Mouse (Mus musculus) neural tube, postnatal 0 days (tissue): ENCODE data around the gene Tspan17. TPM values are rescaled to one million over a fixed set of nuclear protein-coding genes. Genes with fewer than 3 reads are reported as not detected.

ENCODE experiments used
- polyA plus RNA-seq: library from polyadenylated mRNA; unstranded; fragments of >200 nt; fragmentation: Nextera tagmentation; extraction: Ambion mirVana; gene quantifications from 2 replicates; pipeline ENCODE4 v1.2.1, GENCODE M21; 2015

The Tspan17 gene
- polyA plus RNA-seq: 184 and 193 TPM in 2 replicates

DNA sequence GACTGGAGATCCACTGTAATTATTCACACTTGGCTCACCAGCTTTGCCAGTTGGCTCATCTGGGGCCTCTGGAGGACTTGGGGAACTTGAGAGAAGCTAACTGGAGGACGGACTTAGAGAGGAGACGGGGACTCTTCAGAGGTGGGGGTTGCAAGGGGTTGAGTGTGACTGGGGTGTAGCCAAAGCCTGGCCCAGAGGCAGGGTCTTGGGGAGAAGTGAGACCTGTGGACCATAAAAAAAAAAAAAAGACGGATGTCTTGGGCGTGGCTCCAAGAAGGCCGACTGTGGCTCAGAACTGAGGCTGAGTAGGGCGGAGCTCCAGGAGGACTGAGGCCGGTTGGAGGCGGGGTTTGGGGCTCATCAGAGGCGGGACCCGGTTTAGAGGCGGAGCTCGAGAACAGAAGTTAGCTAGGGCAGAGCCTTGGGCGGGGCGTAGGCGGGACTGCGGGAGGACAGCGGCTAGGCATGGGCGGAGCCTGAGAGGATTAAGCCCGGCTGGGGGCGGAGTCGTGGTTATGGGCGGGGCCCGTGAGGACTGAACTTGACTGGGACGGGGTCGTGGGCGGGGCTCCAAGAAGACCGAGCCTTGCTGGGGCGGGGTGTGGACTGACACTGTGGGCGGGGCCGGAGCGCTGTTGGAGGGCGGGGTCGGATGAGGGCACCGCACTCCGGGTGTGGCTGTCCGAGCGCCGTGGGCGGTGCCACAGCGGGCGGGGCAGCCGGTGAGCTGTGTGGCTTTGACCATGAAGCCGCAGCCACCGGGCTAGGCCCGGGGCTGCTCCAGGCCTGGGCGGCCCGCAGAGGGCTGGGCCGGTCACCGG, at the start of gene Tspan17:
Tspan17 (plus strand) TSS at position 638 of the 821 bp plus-strand sequence.

DNA sequence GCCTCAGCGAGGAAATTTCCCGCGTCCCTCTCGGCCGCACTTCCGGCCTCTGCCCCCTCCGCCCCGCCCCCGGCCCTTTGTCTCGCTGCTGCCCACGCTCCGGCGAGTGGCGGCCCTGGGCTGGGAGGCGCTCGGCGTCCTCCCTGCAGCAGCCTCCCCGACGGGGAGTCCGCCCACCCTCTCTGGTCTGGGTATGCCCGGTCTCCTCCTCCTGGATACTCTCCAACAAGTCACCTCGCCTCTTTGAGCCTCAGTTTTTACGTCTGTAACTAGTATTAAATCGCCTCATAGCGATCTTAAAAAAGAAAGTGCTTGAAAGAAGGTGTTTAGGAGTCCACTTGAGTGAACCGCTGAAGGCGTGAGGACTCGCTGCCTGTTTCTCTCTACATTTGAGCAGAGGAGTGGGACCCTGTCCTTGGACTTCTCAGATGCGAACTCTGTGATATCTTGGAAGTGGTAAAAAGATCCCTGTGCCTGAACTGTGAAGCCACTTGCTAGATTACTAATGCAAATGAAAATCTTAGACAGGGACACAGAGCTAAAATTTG, 39.2 kb upstream of the Tspan17 start, which contains the start of gene Gprin1:
Gprin1 (minus strand) TSS at position 11 of the 548 bp plus-strand sequence.

DNA sequence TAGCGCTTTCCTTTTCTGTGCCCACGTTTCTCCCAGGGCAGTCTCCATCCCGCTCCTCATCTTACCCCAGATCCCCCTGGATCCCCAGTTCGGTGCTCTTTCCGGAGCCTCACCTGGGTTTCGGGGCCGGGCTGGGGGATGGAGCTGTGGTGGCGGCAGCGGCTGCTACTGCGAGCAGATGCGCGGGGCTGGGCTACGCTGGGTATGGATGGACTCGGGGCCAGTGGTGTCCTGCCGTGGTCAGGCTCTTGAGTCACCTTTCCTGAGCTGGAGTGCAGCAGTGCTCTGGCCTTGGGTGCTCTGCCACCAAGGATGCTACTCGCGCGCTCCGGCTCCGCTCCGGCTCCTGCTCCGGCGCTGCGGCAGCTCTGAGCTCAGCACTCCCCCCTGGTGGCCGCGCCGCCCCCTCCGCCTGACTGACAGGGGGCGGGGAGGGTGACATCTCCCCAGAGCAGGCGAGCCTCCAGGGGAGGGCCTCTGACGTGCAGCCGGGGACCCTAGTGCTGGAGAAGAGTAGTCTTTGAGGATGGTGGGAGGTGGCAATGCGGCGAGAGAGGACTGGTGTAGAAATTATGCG, 22.9 kb upstream of the Tspan17 start, which contains the start of gene Sncb:
Sncb (minus strand) TSS at position 404 of the 577 bp plus-strand sequence.

DNA sequence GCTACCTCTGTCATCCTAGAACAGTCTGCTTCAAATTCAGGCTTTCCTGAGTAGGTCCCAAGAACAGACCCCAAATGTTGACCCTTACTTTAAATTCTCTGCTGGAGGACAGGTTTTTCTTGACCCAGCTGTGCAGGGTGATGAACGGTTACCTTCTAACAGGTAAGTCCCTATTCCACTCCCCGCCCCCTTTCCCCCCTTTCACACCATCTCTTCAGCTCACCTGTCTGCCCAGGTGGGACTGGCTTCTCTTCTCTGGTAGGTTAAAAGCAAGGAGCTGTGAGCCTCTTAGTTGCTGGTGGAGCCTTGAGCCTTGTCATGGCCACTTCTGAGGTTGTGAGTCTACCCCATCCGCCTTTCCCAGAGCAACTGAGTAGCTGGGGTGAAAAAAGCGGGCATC, 5.5 kb upstream of the Tspan17 start, which contains the start of gene Eif4e1b:
Eif4e1b (plus strand) TSS at position 301 of the 400 bp plus-strand sequence.

Other genes with a start within 250 kb of the Tspan17 start
- gene 4833439L19Rik, start 223.9 kb upstream of the Tspan17 start, polyA plus RNA-seq: 202 and 212 TPM in 2 replicates
- gene Arl10, start 214.4 kb upstream of the Tspan17 start, polyA plus RNA-seq: 68.5 and 72.5 TPM in 2 replicates
- gene Nop16, start 199.3 kb upstream of the Tspan17 start, polyA plus RNA-seq: 54.0 and 56.1 TPM in 2 replicates
- gene Higd2a, start 199.2 kb upstream of the Tspan17 start, polyA plus RNA-seq: 356 and 375 TPM in 2 replicates
- gene Cltb, start 178.0 kb upstream of the Tspan17 start, polyA plus RNA-seq: 338 and 377 TPM in 2 replicates
- 63.5 and 68.2 TPM in 2 replicates for gene Faf2, start 167.6 kb upstream of the Tspan17 start, polyA plus RNA-seq
- gene Rnf44, start 95.5 kb upstream of the Tspan17 start, polyA plus RNA-seq: 62.0 and 62.8 TPM in 2 replicates
- 0.30 and 0.43 TPM in 2 replicates for gene Cdhr2, start 87.9 kb upstream of the Tspan17 start, polyA plus RNA-seq
- gene Gprin1, start 39.5 kb upstream of the Tspan17 start, polyA plus RNA-seq: 23.6 and 26.8 TPM in 2 replicates
- gene Sncb, start 22.8 kb upstream of the Tspan17 start, polyA plus RNA-seq: 254 and 271 TPM in 2 replicates
- gene Eif4e1b, start 5.4 kb upstream of the Tspan17 start, polyA plus RNA-seq: not detected in 2 replicates
- gene Unc5a, start 160.0 kb downstream of the Tspan17 start, polyA plus RNA-seq: 13.2 and 13.4 TPM in 2 replicates
- 0.83 and 1.2 TPM in 2 replicates for gene Hk3, start 232.0 kb downstream of the Tspan17 start, polyA plus RNA-seq